Mouse (Mus musculus): Measurements from ENCODE around the gene Isg20l2.
A peak's percentile ranks its signal among the peaks of the same experiment; 100 is the strongest.

The Isg20l2 gene

GRCm38 (mm10) chr3:87947056-87947810 lies 17.1 kb downstream of the Isg20l2 start:
- DNase-seq (ENCODE audit: low spot score) = no peak

GRCm38 (mm10) chr3:87947811-87948199 lies 17.7 kb downstream of the Isg20l2 start:
- no peak for DNase-seq (ENCODE audit: low spot score)

GRCm38 (mm10) chr3:87948378-87949265 lies 18.5 kb downstream of the Isg20l2 start, which contains the start of gene Crabp2:
Gene Crabp2 (plus strand): TSS chr3:87948666.
- DNase-seq (ENCODE audit: low spot score) = no peak

- DNase-seq (ENCODE audit: low spot score) = no peak
Measured at GRCm38 (mm10) chr3:87949266-87949954, 19.3 kb downstream of the Isg20l2 start.

GRCm38 (mm10) chr3:87949955-87950515 lies 19.9 kb downstream of the Isg20l2 start:
- DNase-seq (ENCODE audit: low spot score) = no peak

- DNase-seq (ENCODE audit: low spot score) = no peak
Measured at GRCm38 (mm10) chr3:87951946-87952345, 21.8 kb downstream of the Isg20l2 start.

- DNase-seq (ENCODE audit: low spot score) = no peak
Measured at GRCm38 (mm10) chr3:87952440-87952839, 22.3 kb downstream of the Isg20l2 start.

- DNase-seq (ENCODE audit: low spot score) = no peak
Measured at GRCm38 (mm10) chr3:87958056-87958455, 27.9 kb downstream of the Isg20l2 start.

GRCm38 (mm10) chr3:87958476-87958875 lies 28.4 kb downstream of the Isg20l2 start:
- DNase-seq (ENCODE audit: low spot score) = no peak

GRCm38 (mm10) chr3:87958967-87959366 lies 28.9 kb downstream of the Isg20l2 start:
- no peak for DNase-seq (ENCODE audit: low spot score)

GRCm38 (mm10) chr3:87959371-87959770 lies 29.3 kb downstream of the Isg20l2 start:
- DNase-seq (ENCODE audit: low spot score) = no peak

- no peak for DNase-seq (ENCODE audit: low spot score)
Measured at GRCm38 (mm10) chr3:87960191-87960585, 30.1 kb downstream of the Isg20l2 start.

GRCm38 (mm10) chr3:87960586-87961191 lies 30.6 kb downstream of the Isg20l2 start:
- DNase-seq (ENCODE audit: low spot score) = peak; percentile 90

- peak; percentile 67 for DNase-seq (ENCODE audit: low spot score)
Measured at GRCm38 (mm10) chr3:87970184-87970938, 40.2 kb downstream of the Isg20l2 start.

- DNase-seq (ENCODE audit: low spot score) = peak; percentile 75
Measured at GRCm38 (mm10) chr3:87970939-87971488, 40.9 kb downstream of the Isg20l2 start, which contains the start of gene Nes. Gene Nes (plus strand): TSS chr3:87971078.

GRCm38 (mm10) chr3:87971489-87972202 lies 41.5 kb downstream of the Isg20l2 start:
- DNase-seq (ENCODE audit: low spot score) = no peak

- DNase-seq (ENCODE audit: low spot score) = no peak
Measured at GRCm38 (mm10) chr3:87972203-87972664, 42.1 kb downstream of the Isg20l2 start.

GRCm38 (mm10) chr3:87972776-87973175 lies 42.7 kb downstream of the Isg20l2 start:
- no peak for DNase-seq (ENCODE audit: low spot score)

- no peak for DNase-seq (ENCODE audit: low spot score)
Measured at GRCm38 (mm10) chr3:87973593-87974380, 43.7 kb downstream of the Isg20l2 start.

All from lung, postnatal 25 days (tissue).